Comparison of ENCODE assay signal across 25 mouse cellular contexts in genomic region chr17:8633596-8633995, GRCm38 (mm10).
A peak's percentile ranks its signal among the peaks of the same experiment; 100 is the strongest.
DNase-seq lines count a peak whose midpoint lies in the region; ATAC-seq lines count a peak whose summit lies in the region.
"Had no signal": no experiment of that assay in that cellular context is flagged by ENCODE, and none has a peak within 500 bp of the region (broad histone marks: within the 10 kb centered on the region; RNA-seq: fewer than 3 reads in every experiment).

No protein-coding gene starts in this region.

- no peaks in the 10 kb centered on the region for H3K36me3 ChIP-seq in midbrain, embryonic 10.5 days
- no peaks in the 10 kb centered on the region for H3K36me3 ChIP-seq in midbrain, embryonic 14.5 days (ENCODE audit: control insufficient read depth, insufficient read depth, low read length)
- H3K36me3 ChIP-seq in liver, embryonic 12.5 days: no peaks in the 10 kb centered on the region
- H3K36me3 ChIP-seq: embryonic facial prominence, embryonic 13.5 days; forebrain, embryonic 12.5 days; heart, embryonic 15.5 days had no signal

- H3K4me3 ChIP-seq in midbrain, embryonic 10.5 days: no peak overlapping the region
- no peak overlapping the region for H3K4me3 ChIP-seq in midbrain, embryonic 14.5 days (replicated peaks; ENCODE audit: low read depth, low read length)
- H3K4me3 ChIP-seq in liver, embryonic 12.5 days: no peak overlapping the region
- H3K4me3 ChIP-seq: embryonic facial prominence, embryonic 13.5 days; erythroblast, embryonic 14.5 days; forebrain, embryonic 12.5 days; heart, embryonic 15.5 days had no signal

- H3K27me3 ChIP-seq in midbrain, embryonic 10.5 days (ENCODE audit: low read depth, poor library complexity, severe bottlenecking): no peaks in the 10 kb centered on the region
- H3K27me3 ChIP-seq in midbrain, embryonic 14.5 days (ENCODE audit: control insufficient read depth, insufficient read depth, low read length): no peaks in the 10 kb centered on the region
- no peaks in the 10 kb centered on the region for H3K27me3 ChIP-seq in liver, embryonic 12.5 days (replicated peaks)
- H3K27me3 ChIP-seq: forebrain, embryonic 12.5 days had no signal

- no peaks in the 10 kb centered on the region for H3K9me3 ChIP-seq in midbrain, embryonic 10.5 days (replicated peaks)
- H3K9me3 ChIP-seq in midbrain, embryonic 14.5 days (ENCODE audit: control insufficient read depth, low read length): no peaks in the 10 kb centered on the region
- no peaks in the 10 kb centered on the region for H3K9me3 ChIP-seq in liver, embryonic 12.5 days (replicated peaks)
- H3K9me3 ChIP-seq: embryonic facial prominence, embryonic 13.5 days; forebrain, embryonic 12.5 days; heart, embryonic 15.5 days had no signal

- no peak overlapping the region for H3K9ac ChIP-seq in midbrain, embryonic 14.5 days (replicated peaks; ENCODE audit: low read length)
- H3K9ac ChIP-seq in liver, embryonic 12.5 days: no peak overlapping the region
- H3K9ac ChIP-seq: embryonic facial prominence, embryonic 13.5 days; forebrain, embryonic 12.5 days; heart, embryonic 15.5 days; liver, embryonic 14.5 days; lung, embryonic 14.5 days had no signal

- ATAC-seq in midbrain, embryonic 14.5 days (ENCODE audit: low FRiP score, low TSS enrichment): no peak
- 0 out of 2 replicates have a peak, but pooled peaks have one; percentile 31 for ATAC-seq in megakaryocyte, adult 5-6 weeks (ENCODE audit: poor library complexity, severe bottlenecking)
- no peak for ATAC-seq in liver, embryonic 12.5 days
- ATAC-seq: inflammation-experienced regulatory T-cells, adult 6 months had no signal

- no peak overlapping the region for H3K4me2 ChIP-seq in midbrain, embryonic 14.5 days (ENCODE audit: low read length)
- H3K4me2 ChIP-seq in liver, embryonic 12.5 days: no peak overlapping the region
- H3K4me2 ChIP-seq: embryonic facial prominence, embryonic 13.5 days; forebrain, embryonic 12.5 days; heart, embryonic 15.5 days; lung, embryonic 14.5 days had no signal

- H3K4me1 ChIP-seq in midbrain, embryonic 10.5 days: peaks cover 22% of the 10 kb centered on the region
- H3K4me1 ChIP-seq in midbrain, embryonic 14.5 days (ENCODE audit: control insufficient read depth, insufficient read depth, low read length): peaks cover 6% of the 10 kb centered on the region; the same call in 1 of the 2 replicates
- no peaks in the 10 kb centered on the region for H3K4me1 ChIP-seq in liver, embryonic 12.5 days

- no peak overlapping the region for H3K27ac ChIP-seq in midbrain, embryonic 10.5 days (replicated peaks)
- no peak overlapping the region for H3K27ac ChIP-seq in midbrain, embryonic 14.5 days (replicated peaks; ENCODE audit: low read depth, low read length)
- H3K27ac ChIP-seq in liver, embryonic 12.5 days: no peak overlapping the region
- H3K27ac ChIP-seq: embryonic facial prominence, embryonic 13.5 days; forebrain, embryonic 12.5 days; heart, embryonic 15.5 days; liver, embryonic 14.5 days had no signal

- 42% methylated on average over 8 of the region's 8 CpGs for WGBS in midbrain, embryonic 10.5 days
- 15% methylated on average over 8 of the region's 8 CpGs for WGBS in midbrain, embryonic 14.5 days
- 51% methylated on average over 8 of the region's 8 CpGs for WGBS in liver, embryonic 12.5 days (ENCODE audit: insufficient replicate concordance)

- peak; percentile 32 for DNase-seq in midbrain, embryonic 10.5 days (ENCODE audit: low spot score)
- DNase-seq in midbrain, embryonic 14.5 days: no peak
- peak; percentile 61 for DNase-seq in embryo, embryonic 10 days (ENCODE audit: low spot score)
- DNase-seq in embryo, embryonic 10.5 days (ENCODE audit: low spot score): peak; percentile 70
- no peak for DNase-seq in thymus, postnatal 14 days
- DNase-seq: adrenal gland, adult 2 months; cerebellum, adult 11 months; cerebellum, adult 9-11 months; gastrocnemius, postnatal 36 days; heart, postnatal 36 days; kidney, adult 8-10 months; kidney, postnatal 4 days; layer of hippocampus, adult 9-11 months; lung, embryonic 14.5 days; right cerebral cortex, adult 18-20 months; right cerebral cortex, postnatal 4 days; thymus, postnatal 4 days had no signal

Comparison
In these comparisons a context has a peak if more than half of its experiments do, and no peak if none do; other contexts are left out.
1. DNase-seq: peak in midbrain, embryonic 10.5 days (single experiment), embryo, embryonic 10 days (single experiment) and embryo, embryonic 10.5 days (single experiment); none in midbrain, embryonic 14.5 days (single experiment) and thymus, postnatal 14 days (single experiment).